Mouse (Mus musculus) hindbrain, embryonic 16.5 days (tissue): ENCODE results near the gene Slc29a2. TPM values are rescaled to one million over a fixed set of nuclear protein-coding genes. Genes with fewer than 3 reads are reported as not detected.
A peak's percentile ranks its signal among the peaks of the same experiment; 100 is the strongest.

Source experiments
- ATAC-seq: fragments of 200-750 bp; cut with Nextera tagmentation; 2 replicates; pipeline ENCODE4 v1.8.0; 2017; ENCODE audit warnings: moderate TSS enrichment, moderate library complexity
- H3K27ac ChIP-seq: fragments of 300-500 bp; sonication (generic); 2 replicates; pipeline ENCODE4 v1.5.1; 2014; ENCODE audit warnings: low read depth, mild to moderate bottlenecking, control low read depth, low read length, moderate library complexity
- H3K27me3 ChIP-seq: fragments of 300-500 bp; sonication (generic); replicated peaks from 2 replicates; pipeline ENCODE4 v1.6.1; 2014; ENCODE audit warnings: low read length; ENCODE audit not compliant: control insufficient read depth, insufficient read depth
- H3K36me3 ChIP-seq: fragments of 300-500 bp; sonication (generic); 2 replicates; pipeline ENCODE4 v1.6.1; 2014; ENCODE audit warnings: mild to moderate bottlenecking, low read length, moderate library complexity, mixed read lengths; ENCODE audit not compliant: control insufficient read depth, insufficient read depth
- H3K4me1 ChIP-seq: fragments of 300-500 bp; sonication (generic); 2 replicates; pipeline ENCODE4 v1.6.1; 2014; ENCODE audit warnings: low read depth, low read length; ENCODE audit not compliant: control insufficient read depth, insufficient read depth
- H3K4me2 ChIP-seq: fragments of 300-500 bp; sonication (generic); 2 replicates; pipeline ENCODE4 v1.6.1; 2014; ENCODE audit warnings: mild to moderate bottlenecking, low read length, control low read depth, moderate library complexity
- H3K4me3 ChIP-seq: fragments of 300-500 bp; sonication (generic); 2 replicates; pipeline ENCODE4 v1.5.1; 2014; ENCODE audit warnings: mild to moderate bottlenecking, low read length, control low read depth, moderate library complexity
- H3K9ac ChIP-seq: fragments of 300-500 bp; sonication (generic); 2 replicates; pipeline ENCODE4 v1.6.1; 2014; ENCODE audit warnings: low read depth, mild to moderate bottlenecking, control low read depth, low read length, moderate library complexity
- H3K9me3 ChIP-seq: fragments of 300-500 bp; sonication (generic); 2 replicates; pipeline ENCODE4 v1.6.1; 2014; ENCODE audit warnings: mild to moderate bottlenecking, low read length, moderate library complexity; ENCODE audit not compliant: control insufficient read depth
- WGBS: fragments of 180-500 bp; shearing (Covaris S2); extraction: QIAGEN DNeasy Blood & Tissue Kit; methylation state at CpG from one replicate; pipeline ENCODE4 v1.1.7; 2014; 5-methylcytosine and 5-hydroxymethylcytosine counted together
- polyA plus RNA-seq: library from polyadenylated mRNA; unstranded; fragments of >200 nt; fragmentation: Nextera tagmentation; extraction: Ambion mirVana; gene quantifications from 2 replicates; pipeline ENCODE4 v1.2.1, GENCODE M21; 2015

The Slc29a2 gene
- polyA plus RNA-seq, 1 experiment from 2014 or later: 15.0 TPM

GRCm38 (mm10) chr19:5039301-5040114 is 15.8 kb downstream of the Slc29a2 start:
- no peaks in the 10 kb centered on the region for H3K27me3 ChIP-seq
- peaks cover 27% of the 10 kb centered on the region for H3K4me1 ChIP-seq
- no peaks in the 10 kb centered on the region for H3K9me3 ChIP-seq
- H3K9ac ChIP-seq: peak overlapping the region; percentile 88
- peak overlapping the region; percentile 87 for H3K27ac ChIP-seq
- H3K4me3 ChIP-seq: peak overlapping the region; percentile 92
- peak overlapping the region; percentile 96 for H3K4me2 ChIP-seq
- ATAC-seq: peak; percentile 6; the same call in 1 of the 2 replicates
- WGBS: 12% methylated on average over 41 of the region's 41 CpGs
- H3K36me3 ChIP-seq: peaks cover 2% of the 10 kb centered on the region; the same call in 1 of the 2 replicates

DNA sequence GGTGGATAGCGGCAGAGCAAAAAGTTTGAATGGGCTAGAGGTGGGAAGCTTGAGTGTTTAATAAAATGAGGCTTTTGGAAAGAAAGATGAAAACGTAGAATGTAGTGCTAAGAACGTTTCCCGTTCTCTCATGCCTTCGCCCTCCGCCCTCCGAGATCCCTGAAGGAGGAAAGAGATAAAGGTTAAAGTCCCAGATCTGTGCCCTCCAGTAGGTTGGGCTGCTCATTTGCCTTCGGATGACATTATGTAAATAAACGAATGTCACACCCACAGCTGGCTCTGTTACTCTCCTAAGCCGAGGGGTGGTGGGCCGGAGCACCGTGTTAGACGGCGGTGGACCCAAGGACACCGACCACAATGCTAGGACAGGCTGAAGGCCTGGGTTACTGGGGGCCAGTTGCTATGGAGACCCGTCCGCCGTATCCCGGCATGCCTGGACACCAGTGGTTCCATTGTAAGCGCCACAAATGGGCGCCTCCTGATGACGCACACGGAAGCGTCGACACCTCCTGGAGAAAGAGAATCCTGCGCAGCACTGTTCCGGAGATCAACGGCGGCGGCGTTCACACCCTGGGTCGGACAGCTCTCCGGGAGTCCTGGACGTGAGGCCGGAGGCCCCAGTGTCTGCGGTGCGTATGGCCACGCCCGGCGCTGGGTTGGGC is 17.3 kb downstream of the Slc29a2 start, which contains the start of gene Brms1:
TSS of gene Brms1 (plus strand) at position 493 of the 662 bp plus-strand sequence.
- ATAC-seq: peak; percentile 67

GRCm38 (mm10) chr19:5041588-5041987 is 17.9 kb downstream of the Slc29a2 start:
- H3K4me2 ChIP-seq: peak overlapping the region; percentile 96
- H3K36me3 ChIP-seq: peaks cover 9% of the 10 kb centered on the region; the same call in 1 of the 2 replicates
- ATAC-seq: no peak
- no peak overlapping the region for H3K27ac ChIP-seq
- H3K4me3 ChIP-seq: peak overlapping the region; percentile 92
- H3K4me1 ChIP-seq: peaks cover 27% of the 10 kb centered on the region
- WGBS: 3% methylated on average over 16 of the region's 16 CpGs
- peak overlapping the region; percentile 83 for H3K9ac ChIP-seq
- H3K27me3 ChIP-seq: no peaks in the 10 kb centered on the region
- H3K9me3 ChIP-seq: no peaks in the 10 kb centered on the region

More for the DNA sequence above, 17.3 kb downstream of the Slc29a2 start, which contains the start of gene Brms1:
- 7% methylated on average over 40 of the region's 40 CpGs for WGBS
- Histone ChIP-seq H3K27ac (peak within 1 kb of the TSS; percentile 67; the same call in 1 of the 2 replicates), H3K27me3 (no peaks in the 10 kb centered on the region), H3K9me3 (no peaks in the 10 kb centered on the region), H3K4me1 (peaks cover 27% of the 10 kb centered on the region), H3K9ac (peak within 1 kb of the TSS; percentile 83), H3K36me3 (peaks cover 5% of the 10 kb centered on the region; the same call in 1 of the 2 replicates), H3K4me3 (peak within 1 kb of the TSS; percentile 92), H3K4me2 (peak within 1 kb of the TSS; percentile 96)

GRCm38 (mm10) chr19:5045531-5045930 is 21.9 kb downstream of the Slc29a2 start:
- H3K4me1 ChIP-seq: peaks cover 17% of the 10 kb centered on the region
- peaks cover 18% of the 10 kb centered on the region for H3K36me3 ChIP-seq
- 85% methylated on average over 4 of the region's 4 CpGs for WGBS
- no peak overlapping the region for H3K9ac ChIP-seq
- H3K27me3 ChIP-seq: peaks cover 8% of the 10 kb centered on the region; the same call in 1 of the 2 replicates
- no peak overlapping the region for H3K27ac ChIP-seq
- H3K4me3 ChIP-seq: no peak overlapping the region
- H3K4me2 ChIP-seq: no peak overlapping the region
- H3K9me3 ChIP-seq: no peaks in the 10 kb centered on the region
- no peak for ATAC-seq

DNA sequence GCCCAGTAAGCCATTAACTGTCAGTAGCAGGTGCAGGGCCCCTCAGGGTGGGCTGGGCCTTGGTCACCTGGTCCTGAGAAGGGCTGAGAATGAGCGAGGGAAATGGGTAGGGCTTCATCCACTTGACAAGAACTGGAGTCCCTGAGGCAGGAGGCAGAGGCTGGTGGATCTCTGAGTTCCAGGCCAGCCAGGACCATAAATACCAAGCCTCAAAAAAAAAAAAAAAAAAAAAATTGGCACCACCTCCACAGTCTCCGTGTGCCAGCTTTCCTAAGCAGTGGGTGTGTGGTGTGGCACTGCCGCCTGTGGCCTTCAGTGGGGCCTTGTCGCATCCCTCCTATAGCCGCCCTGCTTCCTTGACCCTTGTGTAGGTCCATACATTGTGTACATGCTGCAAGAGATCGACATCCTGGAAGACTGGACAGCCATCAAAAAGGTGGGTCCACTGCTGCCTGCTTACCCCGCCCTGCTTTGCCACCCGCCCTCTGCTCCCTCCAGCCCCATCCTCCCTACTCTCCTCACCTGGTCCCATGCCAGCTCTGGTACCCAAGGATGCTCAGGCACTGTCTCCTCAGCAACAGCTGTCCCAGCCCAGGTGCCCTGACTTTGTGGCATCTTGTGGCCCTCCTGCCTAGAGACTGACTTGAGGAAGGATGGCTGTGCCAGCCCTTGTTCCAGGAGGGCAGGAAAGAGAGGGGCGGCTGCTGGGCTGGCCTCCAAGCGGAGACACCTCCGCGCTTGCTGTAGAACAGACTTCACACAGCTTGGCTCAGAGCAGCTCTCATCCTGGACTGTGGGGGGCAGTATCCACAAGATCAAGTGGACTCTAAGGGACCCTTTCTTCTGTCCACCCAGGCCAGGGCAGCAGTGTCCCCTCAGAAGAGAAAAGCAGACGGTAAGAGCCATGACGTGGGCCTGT is 24.7 kb downstream of the Slc29a2 start:
- no peak overlapping the region for H3K4me3 ChIP-seq
- H3K4me2 ChIP-seq: no peak overlapping the region
- no peak overlapping the region for H3K9ac ChIP-seq
- H3K27me3 ChIP-seq: peaks cover 33% of the 10 kb centered on the region
- H3K27ac ChIP-seq: no peak overlapping the region
- ATAC-seq: no peak
- no peaks in the 10 kb centered on the region for H3K9me3 ChIP-seq
- peaks cover 18% of the 10 kb centered on the region for H3K36me3 ChIP-seq
- 83% methylated on average over 14 of the region's 14 CpGs for WGBS
- H3K4me1 ChIP-seq: peaks cover 8% of the 10 kb centered on the region

GRCm38 (mm10) chr19:5049325-5049724 is 25.7 kb downstream of the Slc29a2 start:
- 83% methylated on average over 6 of the region's 6 CpGs for WGBS
- Histone ChIP-seq H3K27ac (no peak overlapping the region), H3K9ac (no peak overlapping the region; the same call in 1 of the 2 replicates), H3K4me2 (no peak overlapping the region), H3K27me3 (peaks cover 33% of the 10 kb centered on the region), H3K9me3 (no peaks in the 10 kb centered on the region), H3K4me1 (peaks cover 8% of the 10 kb centered on the region), H3K4me3 (no peak overlapping the region), H3K36me3 (peaks cover 16% of the 10 kb centered on the region)
- no peak for ATAC-seq

- peak within 1 kb of the TSS; percentile 36 for H3K4me2 ChIP-seq
- H3K27me3 ChIP-seq: peaks cover 35% of the 10 kb centered on the region
- H3K9me3 ChIP-seq: no peaks in the 10 kb centered on the region
- no peak within 1 kb of the TSS; the same call in none of the 2 replicates for H3K9ac ChIP-seq
- peak; percentile 53; the same call in 1 of the 2 replicates for ATAC-seq
- no peak within 1 kb of the TSS for H3K4me3 ChIP-seq
- 22% methylated on average over 14 of the region's 14 CpGs for WGBS
- H3K36me3 ChIP-seq: peaks cover 14% of the 10 kb centered on the region
- no peak within 1 kb of the TSS for H3K27ac ChIP-seq
- peaks cover 8% of the 10 kb centered on the region for H3K4me1 ChIP-seq
Measured at GRCm38 (mm10) chr19:5050047-5050905, 26.6 kb downstream of the Slc29a2 start, which contains the start of gene Rin1. Gene Rin1, plus strand, starts transcription at chr19:5050481.

- H3K36me3 ChIP-seq: peaks cover 14% of the 10 kb centered on the region
- H3K27me3 ChIP-seq: peaks cover 35% of the 10 kb centered on the region
- H3K27ac ChIP-seq: no peak overlapping the region
- no peak overlapping the region; the same call in 1 of the 2 replicates for H3K9ac ChIP-seq
- peak overlapping the region; percentile 36 for H3K4me2 ChIP-seq
- H3K9me3 ChIP-seq: no peaks in the 10 kb centered on the region
- no peak overlapping the region for H3K4me3 ChIP-seq
- no peak for ATAC-seq
- H3K4me1 ChIP-seq: peaks cover 8% of the 10 kb centered on the region
- 9% methylated on average over 17 of the region's 17 CpGs for WGBS
Measured at GRCm38 (mm10) chr19:5051031-5051430, 27.4 kb downstream of the Slc29a2 start.
